Mouse (Mus musculus): ENCODE data around the gene Timm17b. TPM values are rescaled to one million over a fixed set of nuclear protein-coding genes. Genes with fewer than 3 reads are reported as not detected.
"Not testable (repeated sequence)": the region's sequence is repeated elsewhere in the genome, so short reads cannot be mapped to it uniquely, and the experiment has no call there.

Timm17b gene
- polyA plus RNA-seq, 1 experiment from 2014 or later, result 88.9 TPM

DNA sequence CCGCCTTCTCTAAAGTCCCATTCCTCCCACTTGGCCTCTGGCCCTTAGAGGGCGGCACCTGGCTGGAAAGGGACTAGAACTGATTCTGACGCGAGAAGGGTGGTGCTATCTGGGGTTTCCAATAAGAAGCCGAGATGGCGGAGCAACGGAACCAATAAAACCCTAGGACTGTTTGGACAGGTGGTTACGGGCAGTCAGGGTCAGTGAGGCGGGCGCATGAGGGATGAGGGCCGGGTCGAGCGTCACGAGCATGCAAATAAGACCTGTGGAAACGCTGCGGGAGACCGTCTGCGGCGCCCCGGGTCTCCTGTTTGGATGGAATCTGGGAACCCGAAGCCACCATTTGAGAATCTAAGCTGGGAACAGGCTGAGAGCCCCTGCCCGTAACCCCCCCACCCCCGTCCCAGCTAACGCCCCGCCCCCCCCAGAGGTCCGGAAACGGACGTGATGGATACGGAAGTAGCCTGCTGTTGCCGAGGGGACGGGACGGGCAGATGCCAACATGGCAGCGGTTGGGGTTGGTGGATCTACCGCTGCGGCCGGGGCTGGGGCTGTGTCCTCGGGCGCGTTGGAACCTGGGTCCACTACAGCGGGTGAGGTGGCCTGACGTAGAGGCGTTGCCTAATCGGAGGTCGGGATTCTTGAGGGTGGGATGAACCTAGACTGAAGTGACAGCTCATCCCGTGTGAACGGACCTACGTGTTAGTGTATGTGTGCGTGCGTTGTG is 15.2 kb upstream of the Timm17b start, which contains the start of gene Slc35a2:
Slc35a2 (plus strand) TSS at position 188 of the 727 bp plus-strand sequence.
- WGBS, result 13% methylated on average over 40 of the region's 49 CpGs
- no peaks in the 10 kb centered on the region for H3K36me3 ChIP-seq (ENCODE audit: insufficient read depth, low read length)
- ATAC-seq, result peak; percentile 97
- peak within 1 kb of the TSS; percentile 83 for H3K27ac ChIP-seq (ENCODE audit: low read length)
- TF ChIP-seq EP300 (IDR thresholded peaks at IDR 0.05) (no peak), CTCF (IDR thresholded peaks at IDR 0.05) (peak; percentile 31)
- H3K27me3 ChIP-seq (replicated peaks; ENCODE audit: insufficient read depth, low read length), result no peaks in the 10 kb centered on the region
- peak; percentile 94 for DNase-seq (ENCODE audit: low spot score)
- peak within 1 kb of the TSS; percentile 56 for H3K4me2 ChIP-seq (replicated peaks; ENCODE audit: low read depth, low read length)
- H3K9ac ChIP-seq (replicated peaks; ENCODE audit: low read depth), result no peak within 1 kb of the TSS
- no peaks in the 10 kb centered on the region; the same call in 1 of the 2 replicates for H3K4me1 ChIP-seq (ENCODE audit: insufficient read depth, low read depth, low read length)
- peak within 1 kb of the TSS; percentile 47 for H3K4me3 ChIP-seq (ENCODE audit: low read depth, low read length)
- no peaks in the 10 kb centered on the region for H3K9me3 ChIP-seq (ENCODE audit: low read length)

DNA sequence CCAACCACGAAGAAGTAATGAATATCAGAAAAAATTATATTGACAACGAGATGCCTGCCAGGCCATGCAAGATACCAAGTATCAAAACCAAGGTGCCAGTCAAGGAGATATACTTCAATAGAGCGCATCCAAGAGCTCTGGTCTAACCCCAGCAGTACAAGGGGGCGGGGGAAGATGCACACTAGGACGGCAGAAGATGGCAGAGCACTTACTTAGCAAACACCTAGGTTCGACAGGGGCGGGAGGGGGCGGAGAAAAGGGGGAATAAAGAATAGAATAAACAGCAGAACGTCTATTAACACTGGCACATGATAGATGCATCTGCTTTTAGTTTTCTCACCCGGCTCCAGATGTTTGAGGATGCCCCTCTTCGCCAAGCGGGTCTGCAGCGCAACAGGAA is 946 bp upstream of the Timm17b start:
- Histone ChIP-seq H3K9ac (replicated peaks; ENCODE audit: low read depth) (no peak overlapping the region), H3K36me3 (ENCODE audit: insufficient read depth, low read length) (no peaks in the 10 kb centered on the region), H3K9me3 (ENCODE audit: low read length) (no peaks in the 10 kb centered on the region), H3K27me3 (replicated peaks; ENCODE audit: insufficient read depth, low read length) (no peaks in the 10 kb centered on the region), H3K27ac (ENCODE audit: low read length) (no peak overlapping the region), H3K4me1 (ENCODE audit: insufficient read depth, low read depth, low read length) (no peaks in the 10 kb centered on the region), H3K4me3 (ENCODE audit: low read depth, low read length) (peak overlapping the region; percentile 54), H3K4me2 (replicated peaks; ENCODE audit: low read depth, low read length) (peak overlapping the region; percentile 50)
- no peak for ATAC-seq
- 16% methylated on average over 12 of the region's 13 CpGs for WGBS
- TF ChIP-seq EP300 (IDR thresholded peaks at IDR 0.05) (no peak), CTCF (IDR thresholded peaks at IDR 0.05) (no peak)
- no peak for DNase-seq (ENCODE audit: low spot score)

DNA sequence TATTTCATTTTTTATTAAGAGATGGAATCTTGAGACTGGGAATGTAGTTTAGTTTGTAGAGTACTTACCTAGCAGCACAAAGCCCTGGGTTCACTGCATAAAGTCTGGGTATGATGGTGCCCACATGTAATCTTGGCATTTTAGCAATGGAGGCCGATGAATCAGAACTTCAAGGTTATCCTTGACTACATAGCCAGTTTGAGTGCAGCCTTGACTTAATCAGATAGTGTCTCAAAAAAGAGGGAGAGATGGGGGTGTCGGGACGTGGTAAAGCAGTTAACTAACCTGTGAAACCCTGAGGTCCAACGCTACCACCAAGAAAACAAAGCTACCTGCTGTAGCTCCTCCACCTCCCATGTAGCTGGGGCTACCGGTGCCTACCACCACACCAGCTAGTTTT is 5.3 kb downstream of the Timm17b start:
- no peak overlapping the region for H3K9ac ChIP-seq (replicated peaks; ENCODE audit: low read depth)
- 89% methylated on average over 5 of the region's 5 CpGs for WGBS

DNA sequence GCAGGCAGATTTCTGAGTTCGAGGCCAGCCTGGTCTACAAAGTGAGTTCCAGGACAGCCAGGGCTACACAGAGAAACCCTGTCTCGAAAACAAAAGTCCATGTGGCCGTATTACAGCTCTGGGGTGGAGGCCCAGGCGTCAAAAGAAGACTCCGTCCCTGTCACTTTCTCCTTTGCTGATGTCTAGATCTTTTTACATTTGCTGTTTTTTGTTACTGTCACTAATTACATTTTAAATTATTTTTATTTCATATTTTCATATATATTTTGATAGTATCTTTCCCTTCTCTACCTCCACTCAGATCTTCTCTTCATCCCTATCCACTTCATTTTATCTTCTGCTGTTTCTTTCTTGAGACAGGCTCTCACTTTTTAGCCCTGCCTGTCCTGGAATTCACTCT is 8.6 kb downstream of the Timm17b start, which contains the start of gene Gm10491:
Gm10491 (minus strand) TSS at position 101 of the 400 bp plus-strand sequence.
- H3K4me2 ChIP-seq (replicated peaks; ENCODE audit: low read depth, low read length), result no peak within 1 kb of the TSS
- no peaks in the 10 kb centered on the region for H3K9me3 ChIP-seq (ENCODE audit: low read length)
- H3K4me3 ChIP-seq (ENCODE audit: low read depth, low read length), result no peak within 1 kb of the TSS
- no peak for ATAC-seq
- no peak within 1 kb of the TSS for H3K9ac ChIP-seq (replicated peaks; ENCODE audit: low read depth)
- H3K4me1 ChIP-seq (ENCODE audit: insufficient read depth, low read depth, low read length), result no peaks in the 10 kb centered on the region
- H3K27ac ChIP-seq (ENCODE audit: low read length), result no peak within 1 kb of the TSS
- DNase-seq (ENCODE audit: low spot score), result no peak
- 89% methylated on average over 5 of the region's 5 CpGs for WGBS
- no peaks in the 10 kb centered on the region for H3K36me3 ChIP-seq (ENCODE audit: insufficient read depth, low read length)
- TF ChIP-seq EP300 (IDR thresholded peaks at IDR 0.05) (no peak), CTCF (IDR thresholded peaks at IDR 0.05) (no peak)
- H3K27me3 ChIP-seq (replicated peaks; ENCODE audit: insufficient read depth, low read length), result no peaks in the 10 kb centered on the region

More for the DNA sequence above, 5.3 kb downstream of the Timm17b start:
- H3K27me3 ChIP-seq (replicated peaks; ENCODE audit: insufficient read depth, low read length), result no peaks in the 10 kb centered on the region
- ATAC-seq (no peak), DNase-seq (ENCODE audit: low spot score) (no peak)
- H3K4me1 ChIP-seq (ENCODE audit: insufficient read depth, low read depth, low read length), result no peaks in the 10 kb centered on the region
- H3K9me3 ChIP-seq (ENCODE audit: low read length), result no peaks in the 10 kb centered on the region
- no peak overlapping the region for H3K27ac ChIP-seq (ENCODE audit: low read length)
- no peak overlapping the region for H3K4me2 ChIP-seq (replicated peaks; ENCODE audit: low read depth, low read length)
- no peak for TF ChIP-seq CTCF (IDR thresholded peaks at IDR 0.05)
- H3K36me3 ChIP-seq (ENCODE audit: insufficient read depth, low read length), result no peaks in the 10 kb centered on the region
- no peak overlapping the region for H3K4me3 ChIP-seq (ENCODE audit: low read depth, low read length)

DNA sequence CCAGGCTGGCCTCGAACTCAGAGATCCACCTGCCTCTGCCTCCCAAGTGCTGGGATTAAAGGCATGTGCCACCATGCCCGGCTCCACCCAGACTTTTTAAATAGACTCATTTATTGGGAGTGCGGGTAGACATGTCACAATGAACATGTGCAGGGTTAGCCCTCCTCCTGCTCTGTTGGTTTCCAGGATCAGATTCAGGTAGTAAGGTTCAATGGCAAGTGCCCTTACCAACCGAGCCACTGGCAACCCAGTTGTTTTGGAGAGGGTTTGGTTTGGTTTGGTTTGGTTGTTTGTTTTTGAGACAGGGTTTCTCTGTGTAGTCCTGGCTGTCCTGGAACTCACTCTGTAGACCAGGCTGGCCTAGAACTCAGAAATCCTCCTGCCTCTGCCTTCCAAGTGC is 10.1 kb downstream of the Timm17b start, which contains the start of gene Gm10490:
Gm10490 (plus strand) TSS at position 301 of the 400 bp plus-strand sequence.
- H3K4me1 ChIP-seq (ENCODE audit: insufficient read depth, low read depth, low read length); ATAC-seq; H3K9me3 ChIP-seq (ENCODE audit: low read length); DNase-seq (ENCODE audit: low spot score); H3K27ac ChIP-seq (ENCODE audit: low read length); H3K9ac ChIP-seq (replicated peaks; ENCODE audit: low read depth); H3K36me3 ChIP-seq (ENCODE audit: insufficient read depth, low read length); H3K4me3 ChIP-seq (ENCODE audit: low read depth, low read length); H3K4me2 ChIP-seq (replicated peaks; ENCODE audit: low read depth, low read length); H3K27me3 ChIP-seq (replicated peaks; ENCODE audit: insufficient read depth, low read length): not testable (repeated sequence)
- 84% methylated on average over 3 of the region's 4 CpGs for WGBS

DNA sequence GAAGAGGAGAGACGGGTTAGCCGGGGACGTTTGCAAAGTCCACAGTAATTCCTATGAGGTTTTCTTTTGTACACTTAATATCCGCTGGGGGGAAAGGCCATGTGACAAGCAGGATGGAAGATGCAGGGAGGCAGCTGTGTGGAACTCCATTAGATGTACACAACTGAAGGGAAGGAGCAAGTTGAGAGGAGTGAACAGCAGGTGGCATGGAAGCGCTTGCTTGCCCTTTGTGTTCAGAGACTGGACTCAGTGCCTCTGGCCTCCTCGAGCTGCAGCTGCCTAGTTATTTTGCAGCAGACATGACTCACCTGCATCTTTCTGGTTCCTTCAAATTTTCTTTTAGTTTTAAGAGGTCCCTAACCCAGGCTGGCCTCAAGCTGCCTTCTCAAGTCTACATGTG is 11.3 kb downstream of the Timm17b start:
- no peaks in the 10 kb centered on the region for H3K36me3 ChIP-seq (ENCODE audit: insufficient read depth, low read length)
- DNase-seq (ENCODE audit: low spot score), result no peak
- WGBS, result 59% methylated on average over 5 of the region's 6 CpGs

More for the DNA sequence above, 11.3 kb downstream of the Timm17b start:
- TF ChIP-seq CTCF (IDR thresholded peaks at IDR 0.05) (no peak), EP300 (IDR thresholded peaks at IDR 0.05) (no peak)
- no peak overlapping the region for H3K4me3 ChIP-seq (ENCODE audit: low read depth, low read length)
- H3K4me2 ChIP-seq (replicated peaks; ENCODE audit: low read depth, low read length), result no peak overlapping the region
- no peaks in the 10 kb centered on the region for H3K27me3 ChIP-seq (replicated peaks; ENCODE audit: insufficient read depth, low read length)
- no peak overlapping the region for H3K9ac ChIP-seq (replicated peaks; ENCODE audit: low read depth)
- no peak overlapping the region for H3K27ac ChIP-seq (ENCODE audit: low read length)
- no peaks in the 10 kb centered on the region for H3K9me3 ChIP-seq (ENCODE audit: low read length)
- no peaks in the 10 kb centered on the region for H3K4me1 ChIP-seq (ENCODE audit: insufficient read depth, low read depth, low read length)
- no peak for ATAC-seq
